Mouse (Mus musculus) liver, embryonic 12.5 days (tissue): ENCODE data around the gene Dennd2c. TPM values are rescaled to one million over a fixed set of nuclear protein-coding genes. Genes with fewer than 3 reads are reported as not detected.
"Not testable (repeated sequence)": the region's sequence is repeated elsewhere in the genome, so short reads cannot be mapped to it uniquely, and the experiment has no call there.

Source experiments
- ATAC-seq: fragments of 200-750 bp; cut with Nextera tagmentation; 2 replicates; pipeline ENCODE4 v1.8.0; 2017; ENCODE audit warnings: moderate number of reproducible peaks, mild to moderate bottlenecking, moderate library complexity
- H3K27ac ChIP-seq: fragments of 300-500 bp; sonication (generic); 2 replicates; pipeline ENCODE4 v1.5.1; 2016; ENCODE audit warnings: mild to moderate bottlenecking
- H3K27me3 ChIP-seq: fragments of 300-500 bp; sonication (generic); replicated peaks from 2 replicates; pipeline ENCODE4 v1.6.1; 2016; ENCODE audit warnings: mild to moderate bottlenecking, moderate library complexity
- H3K36me3 ChIP-seq: fragments of 300-500 bp; sonication (generic); 2 replicates; pipeline ENCODE4 v1.6.1; 2016; ENCODE audit warnings: mild to moderate bottlenecking, moderate library complexity
- H3K4me1 ChIP-seq: fragments of 300-500 bp; sonication (generic); 2 replicates; pipeline ENCODE4 v1.6.1; 2016
- H3K4me2 ChIP-seq: fragments of 300-500 bp; sonication (generic); 2 replicates; pipeline ENCODE4 v1.6.1; 2016; ENCODE audit warnings: mild to moderate bottlenecking, moderate library complexity
- H3K4me3 ChIP-seq: fragments of 300-500 bp; sonication (generic); 2 replicates; pipeline ENCODE4 v1.5.1; 2016; ENCODE audit warnings: mild to moderate bottlenecking, moderate library complexity
- H3K9ac ChIP-seq: fragments of 300-500 bp; sonication (generic); 2 replicates; pipeline ENCODE4 v1.6.1; 2016; ENCODE audit warnings: mild to moderate bottlenecking, moderate library complexity
- H3K9me3 ChIP-seq: fragments of 300-500 bp; sonication (generic); replicated peaks from 2 replicates; pipeline ENCODE4 v1.6.1; 2016; ENCODE audit warnings: mild to moderate bottlenecking, moderate library complexity
- WGBS: fragments of 180-500 bp; shearing (Covaris S2); methylation state at CpG from one replicate; pipeline ENCODE4 v1.1.7; 2016; ENCODE audit not compliant: insufficient replicate concordance; 5-methylcytosine and 5-hydroxymethylcytosine counted together
- polyA plus RNA-seq: library from polyadenylated mRNA; unstranded; fragments of >200 nt; fragmentation: Nextera tagmentation; extraction: Ambion mirVana; gene quantifications from 2 replicates; pipeline ENCODE4 v1.2.1, GENCODE M21; 2016

Dennd2c gene
- polyA plus RNA-seq, 1 experiment from 2014 or later, result 13.1 TPM

DNA sequence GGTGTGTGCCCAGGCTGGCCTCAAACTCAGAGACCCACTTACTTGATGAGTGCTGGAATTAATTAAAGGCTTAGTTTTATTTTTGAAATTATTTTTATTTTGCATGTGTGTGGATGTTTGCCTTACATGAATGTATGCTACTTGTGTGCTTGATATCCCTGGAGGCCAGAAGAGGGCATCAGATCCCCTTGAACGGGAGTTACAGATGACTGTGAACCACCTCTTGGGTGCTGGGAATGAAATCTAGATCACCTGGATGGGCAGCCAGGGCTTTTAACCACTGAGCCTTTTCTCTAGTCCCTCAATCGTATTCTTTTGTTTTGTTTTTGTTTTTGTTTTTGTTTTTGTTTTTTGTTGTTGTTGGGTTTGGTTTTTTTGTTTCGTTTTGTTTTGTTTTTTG lies 23.7 kb downstream of the Dennd2c start:
- Histone ChIP-seq H3K4me2 (no peak overlapping the region), H3K27ac (peak overlapping the region; percentile 49; the same call in 1 of the 2 replicates), H3K9ac (no peak overlapping the region), H3K36me3 (no peaks in the 10 kb centered on the region), H3K4me1 (peaks cover 61% of the 10 kb centered on the region), H3K27me3 (no peaks in the 10 kb centered on the region), H3K4me3 (no peak overlapping the region), H3K9me3 (0 out of 2 replicates have a peak, but pooled peaks cover 2% of the 10 kb centered on the region)
- ATAC-seq, result no peak
- WGBS, result 86% methylated on average over 3 of the region's 3 CpGs

DNA sequence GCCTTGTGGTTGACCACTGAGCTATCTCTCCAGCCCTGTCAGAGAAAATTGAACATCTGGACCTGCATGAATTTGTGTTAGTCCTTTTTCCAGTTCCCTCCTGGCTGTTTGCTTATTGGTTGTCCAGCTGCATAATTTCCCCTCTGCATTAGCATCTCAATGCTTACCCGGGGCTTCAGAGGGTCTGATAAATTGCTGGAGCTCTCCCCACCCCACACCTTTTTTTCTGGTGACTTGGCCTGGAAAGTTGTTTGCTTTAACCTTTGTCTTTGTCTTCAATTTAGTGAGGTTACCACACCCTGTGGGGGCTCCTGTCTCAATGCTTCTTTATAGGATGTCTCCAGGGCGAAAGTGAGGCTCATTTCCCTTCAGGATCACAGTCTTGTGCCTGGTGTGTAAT lies 24.8 kb downstream of the Dennd2c start:
- H3K9ac ChIP-seq, result peak overlapping the region; percentile 52
- no peak for ATAC-seq
- 58% methylated on average over 2 of the region's 2 CpGs for WGBS
- no peak overlapping the region for H3K4me3 ChIP-seq
- H3K4me2 ChIP-seq, result no peak overlapping the region
- peaks cover 68% of the 10 kb centered on the region for H3K4me1 ChIP-seq
- H3K9me3 ChIP-seq, result 0 out of 2 replicates have a peak, but pooled peaks cover 2% of the 10 kb centered on the region
- peak overlapping the region; percentile 97 for H3K27ac ChIP-seq
- H3K27me3 ChIP-seq, result no peaks in the 10 kb centered on the region
- H3K36me3 ChIP-seq, result peaks cover 10% of the 10 kb centered on the region

DNA sequence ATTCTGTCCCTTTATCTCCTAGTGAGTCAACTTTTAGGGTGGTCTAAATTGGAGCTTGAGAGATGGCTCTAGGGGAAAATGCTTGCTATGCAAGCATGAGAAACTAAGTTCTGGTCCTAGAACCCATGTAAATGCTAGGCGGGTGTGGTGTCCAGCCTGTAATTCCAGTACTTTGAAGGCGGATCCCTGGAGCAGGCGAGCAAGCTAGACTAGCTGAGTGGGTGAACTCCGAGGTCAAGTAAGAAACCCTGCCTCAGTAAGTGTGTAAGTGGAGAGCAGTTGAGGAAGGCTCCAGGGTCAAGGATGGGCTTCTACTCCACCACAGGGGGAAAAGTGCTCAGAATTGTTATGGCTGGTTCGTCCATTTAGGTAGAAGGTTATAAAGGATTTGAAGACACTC lies 25.3 kb downstream of the Dennd2c start:
- Histone ChIP-seq H3K36me3 (peaks cover 15% of the 10 kb centered on the region), H3K9me3 (0 out of 2 replicates have a peak, but pooled peaks cover 2% of the 10 kb centered on the region), H3K9ac (peak overlapping the region; percentile 52; the same call in 1 of the 2 replicates), H3K27ac (peak overlapping the region; percentile 97), H3K4me3 (no peak overlapping the region), H3K4me2 (0 out of 2 replicates have a peak overlapping the region, but pooled peaks have one; percentile 1), H3K27me3 (no peaks in the 10 kb centered on the region), H3K4me1 (peaks cover 73% of the 10 kb centered on the region)
- ATAC-seq, result no peak
- 81% methylated on average over 5 of the region's 5 CpGs for WGBS

DNA sequence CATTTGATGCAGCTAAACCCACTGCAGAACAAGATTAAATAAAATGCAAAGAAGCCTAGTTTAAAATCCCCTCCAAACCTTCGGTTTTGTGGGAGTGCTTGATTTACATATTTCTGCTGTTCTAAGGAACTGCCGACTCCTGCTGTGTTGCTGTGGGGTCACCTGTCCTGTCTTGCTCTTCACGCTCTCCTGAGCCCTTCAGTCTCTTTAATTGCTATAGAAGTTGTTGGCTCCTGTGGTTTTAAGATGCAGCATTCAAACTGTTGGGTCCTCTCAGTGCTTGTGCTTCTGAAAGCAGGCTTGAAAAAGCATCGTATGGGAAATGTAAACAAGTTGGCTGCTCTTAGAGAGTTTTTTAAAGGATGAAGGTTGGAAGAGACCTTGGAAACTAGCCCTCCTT lies 25.8 kb downstream of the Dennd2c start:
- Histone ChIP-seq H3K9ac (peak overlapping the region; percentile 65), H3K9me3 (0 out of 2 replicates have a peak, but pooled peaks cover 2% of the 10 kb centered on the region), H3K4me1 (peaks cover 75% of the 10 kb centered on the region), H3K36me3 (peaks cover 20% of the 10 kb centered on the region), H3K4me2 (peak overlapping the region; percentile 65), H3K27ac (peak overlapping the region; percentile 97), H3K27me3 (no peaks in the 10 kb centered on the region), H3K4me3 (no peak overlapping the region)
- WGBS, result 57% methylated on average over 4 of the region's 4 CpGs
- ATAC-seq, result no peak

DNA sequence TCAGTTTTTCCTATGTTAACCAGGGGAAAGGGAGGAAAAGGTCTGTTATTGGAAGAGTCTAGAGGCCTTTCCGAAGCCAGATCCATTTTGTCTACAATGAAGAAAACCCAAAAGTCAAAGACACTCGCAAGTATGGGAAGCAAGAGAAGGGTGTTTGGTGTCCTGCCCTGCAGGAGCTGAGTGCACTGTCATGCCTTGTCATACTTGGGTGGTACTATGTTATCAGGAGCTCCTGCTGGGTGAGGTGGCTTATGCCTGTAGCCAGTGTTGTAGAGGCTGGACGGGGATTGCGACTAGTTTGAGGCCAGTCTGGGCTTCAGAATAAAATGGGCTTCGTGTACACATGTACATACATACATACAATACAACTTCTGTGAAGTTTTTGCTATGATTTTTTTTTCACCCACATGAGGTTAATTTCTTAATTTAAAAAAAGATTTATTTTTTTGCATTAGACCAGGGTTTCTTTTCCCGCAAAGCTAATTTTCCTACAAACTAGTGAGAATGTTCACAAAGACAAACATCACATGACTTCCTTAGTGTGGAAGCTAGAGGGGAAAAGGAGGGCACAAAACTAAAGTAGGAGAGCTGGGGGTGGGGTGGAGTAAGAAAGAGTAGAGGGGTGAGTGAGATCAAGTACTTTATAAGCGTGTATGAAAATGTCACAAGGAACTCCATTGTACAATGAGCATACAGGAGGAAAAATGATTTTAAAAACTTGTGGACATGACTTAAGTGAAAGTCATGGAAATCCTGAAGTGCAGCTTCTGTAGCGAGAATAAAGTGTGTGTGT lies 27.2 kb downstream of the Dennd2c start:
- Histone ChIP-seq H3K36me3 (peaks cover 27% of the 10 kb centered on the region), H3K4me3 (peak overlapping the region; percentile 51), H3K9me3 (0 out of 2 replicates have a peak, but pooled peaks cover 2% of the 10 kb centered on the region), H3K27me3 (no peaks in the 10 kb centered on the region), H3K4me2 (peak overlapping the region; percentile 65), H3K4me1 (peaks cover 66% of the 10 kb centered on the region), H3K27ac (peak overlapping the region; percentile 97), H3K9ac (peak overlapping the region; percentile 70)
- WGBS, result 18% methylated on average over 8 of the region's 8 CpGs
- ATAC-seq, result peak; percentile 95

DNA sequence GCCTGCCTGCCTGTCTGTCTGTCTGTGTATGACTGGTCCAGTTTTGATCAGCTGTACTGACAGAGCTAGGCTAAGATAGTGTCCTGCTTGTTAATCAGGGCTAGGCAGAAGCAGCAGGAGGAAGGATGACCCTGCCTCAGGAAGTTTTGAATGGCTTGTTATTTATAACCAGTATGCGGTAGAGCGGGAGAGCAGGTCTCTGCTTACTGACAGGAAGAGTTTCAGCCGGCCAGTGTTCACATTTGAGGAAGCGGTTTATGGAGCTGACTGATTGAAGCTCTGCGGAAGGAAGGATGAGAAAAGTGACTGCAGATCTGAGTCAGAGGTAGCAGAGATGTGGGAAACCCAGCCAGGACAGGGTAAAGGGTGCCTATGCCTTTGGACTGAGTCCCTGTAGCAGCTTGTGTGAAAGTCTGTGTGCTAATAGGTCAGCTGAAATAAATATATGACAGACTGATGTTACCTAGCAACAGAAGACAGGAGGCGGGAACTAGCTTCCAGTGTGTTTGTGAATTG lies 27.9 kb downstream of the Dennd2c start:
- Histone ChIP-seq H3K9me3 (0 out of 2 replicates have a peak, but pooled peaks cover 2% of the 10 kb centered on the region), H3K9ac (peak overlapping the region; percentile 70), H3K4me2 (peak overlapping the region; percentile 65), H3K36me3 (peaks cover 27% of the 10 kb centered on the region), H3K4me3 (peak overlapping the region; percentile 51), H3K4me1 (peaks cover 66% of the 10 kb centered on the region), H3K27me3 (no peaks in the 10 kb centered on the region), H3K27ac (peak overlapping the region; percentile 97)
- WGBS, result 18% methylated on average over 6 of the region's 6 CpGs
- ATAC-seq, result peak; percentile 91

DNA sequence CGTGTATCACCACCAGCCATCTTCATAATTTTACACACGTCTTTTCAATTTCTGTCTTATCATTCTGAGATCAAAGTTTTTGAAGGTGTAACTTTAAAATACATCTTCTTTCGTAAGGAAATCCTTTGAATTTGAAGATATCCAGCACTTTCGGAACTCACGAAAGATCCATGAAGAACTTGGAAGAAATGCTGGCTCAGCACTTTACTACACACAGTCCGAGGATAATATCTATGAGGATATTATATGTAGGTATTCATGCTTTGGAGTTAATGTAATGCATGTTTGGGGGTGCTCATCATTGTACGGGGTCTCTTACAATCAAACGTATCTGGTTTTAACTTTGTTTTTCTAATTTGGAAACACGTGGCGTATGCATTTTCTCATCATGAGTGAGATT lies 30.7 kb downstream of the Dennd2c start:
- Histone ChIP-seq H3K9ac (no peak overlapping the region), H3K27me3 (no peaks in the 10 kb centered on the region), H3K4me1 (peaks cover 60% of the 10 kb centered on the region), H3K9me3 (no peaks in the 10 kb centered on the region), H3K4me3 (peak overlapping the region; percentile 51; the same call in 1 of the 2 replicates), H3K4me2 (peak overlapping the region; percentile 65), H3K27ac (0 out of 2 replicates have a peak overlapping the region, but pooled peaks have one; percentile 36), H3K36me3 (peaks cover 49% of the 10 kb centered on the region)
- WGBS, result 94% methylated on average over 10 of the region's 10 CpGs
- no peak for ATAC-seq

DNA sequence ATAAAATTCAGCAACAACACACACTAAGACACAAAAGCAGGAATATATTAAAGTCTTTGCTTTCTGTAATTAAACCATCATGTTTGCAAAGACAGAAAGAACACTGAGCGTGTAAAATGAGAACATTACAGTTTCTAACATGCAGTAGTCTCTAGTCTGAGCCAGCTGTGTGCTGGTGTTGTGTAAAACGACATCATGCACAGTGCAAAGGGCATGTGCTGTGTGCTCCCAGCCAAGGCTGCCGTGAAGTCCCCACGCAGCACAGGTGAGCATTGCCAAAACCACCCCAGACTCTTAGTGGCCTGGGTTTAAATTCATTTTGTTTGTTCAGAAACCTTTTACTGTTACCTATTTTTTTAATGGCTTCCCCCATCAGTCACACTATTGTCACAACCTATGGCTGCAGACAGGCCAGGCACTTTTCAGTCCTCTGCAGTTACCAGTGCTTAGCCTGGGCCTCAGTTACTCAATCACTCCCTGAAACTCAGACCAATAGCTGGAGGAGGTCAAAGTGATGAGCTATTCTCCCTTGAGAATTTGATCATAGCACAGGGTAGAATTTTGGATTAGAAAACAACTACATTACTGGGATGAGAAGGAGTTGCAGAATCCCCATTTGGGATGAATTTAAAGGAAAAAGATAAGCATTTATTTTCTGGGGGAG lies 34.1 kb downstream of the Dennd2c start:
- H3K27ac ChIP-seq, result no peak overlapping the region
- H3K4me1 ChIP-seq, result peaks cover 61% of the 10 kb centered on the region
- no peak overlapping the region for H3K4me2 ChIP-seq
- H3K9ac ChIP-seq, result no peak overlapping the region
- peaks cover 63% of the 10 kb centered on the region for H3K36me3 ChIP-seq
- H3K4me3 ChIP-seq, result no peak overlapping the region
- no peak for ATAC-seq
- WGBS, result 82% methylated on average over 4 of the region's 4 CpGs
- H3K9me3 ChIP-seq, result no peaks in the 10 kb centered on the region
- no peaks in the 10 kb centered on the region for H3K27me3 ChIP-seq

DNA sequence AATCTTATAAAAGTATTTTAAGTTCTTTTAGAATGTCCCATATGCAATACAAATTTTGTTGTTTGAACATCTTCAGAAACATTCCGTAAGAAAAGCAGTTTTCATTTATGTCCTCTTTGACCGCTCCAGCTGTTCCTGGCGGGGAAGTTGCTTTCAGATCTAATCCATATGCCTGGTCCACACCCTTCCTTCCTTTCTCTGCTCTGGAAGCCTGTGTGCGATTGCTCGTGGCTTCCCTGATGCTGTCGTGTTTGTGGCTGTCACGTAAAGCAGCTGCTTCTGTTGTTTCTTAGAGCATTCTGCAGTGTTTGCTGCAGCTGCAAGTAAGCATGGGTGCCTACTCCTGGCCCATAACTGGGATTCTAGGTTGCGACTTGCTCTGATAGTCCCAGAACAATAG lies 36.6 kb downstream of the Dennd2c start:
- ATAC-seq, result no peak; the same call in 1 of the 2 replicates
- H3K36me3 ChIP-seq, result peaks cover 62% of the 10 kb centered on the region
- H3K9ac ChIP-seq, result peak overlapping the region; percentile 65
- H3K4me1 ChIP-seq, result peaks cover 52% of the 10 kb centered on the region
- H3K4me2 ChIP-seq, result peak overlapping the region; percentile 73
- H3K27me3 ChIP-seq, result no peaks in the 10 kb centered on the region
- H3K9me3 ChIP-seq, result no peaks in the 10 kb centered on the region
- WGBS, result 31% methylated on average over 8 of the region's 8 CpGs
- peak overlapping the region; percentile 43; the same call in 1 of the 2 replicates for H3K4me3 ChIP-seq
- peak overlapping the region; percentile 87 for H3K27ac ChIP-seq

DNA sequence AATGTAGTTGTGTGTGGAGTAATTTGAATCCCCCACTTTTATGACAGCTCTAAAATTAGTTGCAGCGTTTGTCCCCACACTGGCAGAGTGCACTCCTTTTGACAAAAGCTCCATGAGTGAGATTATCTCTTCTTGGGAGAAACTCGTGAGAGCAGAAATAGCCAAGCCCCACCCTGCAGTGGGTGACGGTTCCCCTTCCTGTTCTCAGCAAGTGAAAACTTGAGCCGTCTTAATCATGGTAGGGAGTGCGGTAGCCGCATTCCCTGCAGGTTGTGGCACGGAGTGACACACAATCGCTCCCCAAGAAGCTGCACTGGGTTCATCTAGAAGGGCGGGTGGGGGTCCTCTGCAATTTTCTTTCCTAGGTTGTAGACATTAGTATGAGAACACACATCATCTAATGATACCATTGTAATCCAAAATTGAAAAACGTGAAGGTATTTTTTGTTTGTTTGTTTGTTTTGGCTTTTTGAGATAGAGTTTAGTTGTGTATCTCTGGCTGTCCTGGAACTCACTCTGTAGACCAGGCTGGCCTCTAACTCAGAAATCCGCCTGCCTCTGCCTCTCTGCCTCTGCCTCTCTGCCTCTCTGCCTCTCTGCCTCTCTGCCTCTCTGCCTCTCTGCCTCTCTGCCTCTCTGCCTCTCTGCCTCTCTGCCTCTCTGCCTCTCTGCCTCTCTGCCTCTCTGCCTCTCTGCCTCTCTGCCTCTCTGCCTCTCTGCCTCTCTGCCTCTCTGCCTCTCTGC lies 37.9 kb downstream of the Dennd2c start:
- not testable (repeated sequence) for H3K27me3 ChIP-seq, H3K9me3 ChIP-seq
- peak overlapping the region; percentile 87 for H3K27ac ChIP-seq
- peak; percentile 92 for ATAC-seq
- 20% methylated on average over 11 of the region's 11 CpGs for WGBS
- peak overlapping the region; percentile 43 for H3K4me3 ChIP-seq
- peak overlapping the region; percentile 73 for H3K4me2 ChIP-seq
- H3K9ac ChIP-seq, result peak overlapping the region; percentile 65
- H3K4me1 ChIP-seq, result peaks cover 52% of the 10 kb centered on the region
- H3K36me3 ChIP-seq, result peaks cover 66% of the 10 kb centered on the region

DNA sequence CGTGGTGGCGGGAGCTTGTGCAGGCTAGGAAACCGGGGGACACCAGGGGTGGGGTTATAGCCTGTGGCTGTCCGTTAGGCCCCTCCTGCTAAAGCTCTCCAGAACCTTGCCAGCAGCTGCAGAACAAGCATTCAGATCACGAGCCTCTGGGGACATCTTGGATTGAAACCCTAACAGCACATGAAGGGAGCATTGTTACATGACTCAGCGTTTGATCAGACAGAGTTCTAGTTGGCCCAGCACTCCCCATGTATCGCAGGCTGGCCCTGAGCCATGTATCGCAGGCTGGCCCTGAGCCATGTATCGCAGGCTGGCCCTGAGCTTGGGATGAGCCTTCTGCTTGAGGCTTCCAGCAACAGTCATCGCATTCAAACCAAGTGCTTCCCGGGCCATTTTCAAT lies 38.9 kb downstream of the Dennd2c start:
- Histone ChIP-seq H3K4me1 (peaks cover 58% of the 10 kb centered on the region), H3K4me2 (peak overlapping the region; percentile 73), H3K9ac (0 out of 2 replicates have a peak overlapping the region, but pooled peaks have one; percentile 27), H3K4me3 (no peak overlapping the region), H3K27me3 (no peaks in the 10 kb centered on the region), H3K27ac (peak overlapping the region; percentile 71), H3K36me3 (peaks cover 73% of the 10 kb centered on the region), H3K9me3 (no peaks in the 10 kb centered on the region)
- WGBS, result 83% methylated on average over 11 of the region's 11 CpGs
- 0 out of 2 replicates have a peak, but pooled peaks have one; percentile 31 for ATAC-seq
